Mouse (Mus musculus) MEL (cell line): Measurements from ENCODE around the gene Wdr86.

ENCODE experiments used
- CTCF ChIP-seq, 3 experiments: IDR thresholded peaks in 2 of 3; conservative IDR thresholded peaks in 1 of 3; 2 replicates each; pipeline ENCODE4 v1.5.1; 2011 to 2012; ENCODE audit warnings: low read length in 3 of 3, low read depth in 2 of 3, mild to moderate bottlenecking in 2 of 3, improper control_type of control experiment in 1 of 3, inconsistent platforms in 1 of 3, mixed read lengths in 1 of 3, moderate library complexity in 1 of 3; ENCODE audit not compliant: control insufficient read depth in 1 of 3, insufficient read depth in 1 of 3, poor library complexity in 1 of 3, severe bottlenecking in 1 of 3
- ELF1 ChIP-seq: IDR thresholded peaks from 2 replicates; pipeline ENCODE4 v1.6.1; 2014; ENCODE audit warnings: low read depth, mild to moderate bottlenecking, inconsistent platforms, low read length, improper control_type of control experiment, moderate library complexity
- GATA1 ChIP-seq: IDR thresholded peaks from 2 replicates; pipeline ENCODE4 v1.6.1; 2011; ENCODE audit warnings: low read depth, low read length, improper control_type of control experiment
- MAX ChIP-seq: IDR thresholded peaks from 2 replicates; pipeline ENCODE4 v1.6.1; 2011; ENCODE audit warnings: low read length, improper control_type of control experiment
- POLR2A ChIP-seq, 2 experiments: IDR thresholded peaks; 2 replicates each; pipeline ENCODE4 v1.6.1; 2011 to 2012; ENCODE audit warnings: low read length in 2 of 2, mild to moderate bottlenecking in 2 of 2, control low read depth in 1 of 2, improper control_type of control experiment in 1 of 2, low read depth in 1 of 2, moderate library complexity in 1 of 2; ENCODE audit not compliant: control insufficient read depth in 1 of 2, insufficient read depth in 1 of 2, poor library complexity in 1 of 2

- TF ChIP-seq CTCF (IDR thresholded peaks at IDR 0.05 in 2 of 3, conservative IDR thresholded peaks at IDR 0.05 in 1 of 3; ENCODE audit: control insufficient read depth in 1 of 3, insufficient read depth in 1 of 3, low read depth in 2 of 3, low read length in 3 of 3, poor library complexity in 1 of 3, severe bottlenecking in 1 of 3) (no peak), ELF1 (no peak), GATA1 (no peak), MAX (no peak), POLR2A (IDR thresholded peaks at IDR 0.05; ENCODE audit: control insufficient read depth in 1 of 2, insufficient read depth in 1 of 2, low read depth in 1 of 2, low read length in 2 of 2, poor library complexity in 1 of 2) (no peak)
Observed at GRCm38 (mm10) chr5:24719852-24720251, 10.7 kb downstream of the Wdr86 start.
